Mouse (Mus musculus): ENCODE results near the gene Apobec4. TPM values are rescaled to one million over a fixed set of nuclear protein-coding genes. Genes with fewer than 3 reads are reported as not detected.

Gene Apobec4
- polyA plus RNA-seq, 1 experiment from 2014 or later: not detected

DNA sequence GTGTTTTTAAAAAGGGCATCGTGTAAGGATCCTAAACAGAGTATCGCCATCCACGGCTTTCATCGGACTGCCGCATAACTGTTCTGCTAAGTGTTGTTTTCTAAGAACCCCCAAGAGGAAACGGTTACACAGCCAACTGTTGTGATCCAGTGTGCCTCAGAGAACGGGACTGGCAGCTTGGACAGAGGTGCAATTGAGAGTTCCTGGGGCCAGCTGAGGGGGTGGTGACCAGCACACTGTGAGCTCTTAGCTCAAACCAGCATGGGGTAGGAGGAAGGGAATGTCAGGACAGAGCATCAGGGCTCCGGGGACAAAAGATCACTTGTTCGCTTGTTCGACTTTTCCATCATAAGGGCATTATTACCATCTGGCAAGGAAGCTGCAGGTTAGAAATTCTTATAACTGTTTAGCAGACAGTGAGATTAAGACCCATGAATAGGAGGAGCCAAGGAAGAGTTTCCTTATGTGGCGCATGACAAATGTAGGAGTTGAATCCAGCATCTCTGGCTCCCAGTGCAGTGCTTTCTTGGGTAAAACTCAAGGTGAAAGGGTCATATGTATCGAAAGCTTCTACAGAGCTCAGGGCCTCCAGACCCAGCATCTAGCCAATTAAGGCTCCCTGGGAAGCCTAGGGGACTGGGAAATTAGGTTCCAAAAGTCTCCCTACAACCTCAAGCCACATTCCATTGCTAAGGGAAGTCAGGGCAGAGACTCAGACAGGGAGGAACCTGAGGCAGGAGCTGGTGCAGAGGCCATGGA lies 42.6 kb downstream of the Apobec4 start:
- peak; percentile 62 for DNase-seq (ENCODE audit: low spot score)
- 0 out of 2 replicates have a peak, but pooled peaks have one; percentile 32 for ATAC-seq (ENCODE audit: insufficient read depth, low FRiP score, low TSS enrichment)
- peak overlapping the region; percentile 80 for H3K27ac ChIP-seq (ENCODE audit: low read depth, low read length)

DNA sequence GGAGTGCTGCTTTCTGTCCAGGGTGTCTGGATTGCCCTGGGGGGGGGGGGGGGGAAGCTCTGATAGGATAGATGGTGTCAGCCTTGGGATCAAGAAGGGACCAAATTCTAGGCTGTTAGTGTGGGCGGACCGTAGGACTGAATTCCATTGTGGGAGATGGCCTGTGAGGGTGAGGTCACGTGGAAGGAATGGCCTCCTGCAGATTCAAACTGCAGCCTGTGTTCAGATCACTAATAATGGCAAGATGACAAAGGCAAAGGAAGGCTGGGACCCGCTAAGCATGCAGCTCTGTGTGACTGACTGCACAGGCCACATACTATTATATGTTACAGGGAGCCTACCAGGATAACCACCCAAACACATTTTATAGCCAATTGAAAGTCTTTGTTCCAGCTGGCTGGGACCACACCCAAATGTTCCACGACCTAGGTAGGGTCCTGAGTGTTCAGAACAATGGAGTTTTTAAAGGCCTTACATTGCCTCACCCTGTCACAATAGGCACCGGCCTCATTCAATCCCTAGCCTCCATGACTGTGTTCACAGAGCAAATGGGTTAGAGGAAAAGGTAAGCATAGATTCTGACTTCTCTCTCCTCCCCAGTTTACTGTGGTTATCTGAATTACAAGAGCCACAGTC lies 43.3 kb downstream of the Apobec4 start:
- WGBS: 19% methylated on average over 6 of the region's 6 CpGs
- Histone ChIP-seq H3K9ac (ENCODE audit: low read length) (no peak overlapping the region), H3K4me3 (ENCODE audit: low read depth, low read length) (no peak overlapping the region), H3K4me1 (ENCODE audit: control insufficient read depth, insufficient read depth, low read length) (peaks cover 14% of the 10 kb centered on the region), H3K9me3 (ENCODE audit: control insufficient read depth, low read length) (no peaks in the 10 kb centered on the region), H3K27me3 (ENCODE audit: control insufficient read depth, insufficient read depth, low read length) (no peaks in the 10 kb centered on the region), H3K27ac (ENCODE audit: low read depth, low read length) (peak overlapping the region; percentile 80), H3K4me2 (ENCODE audit: low read depth) (no peak overlapping the region), H3K36me3 (ENCODE audit: control insufficient read depth, insufficient read depth, low read length) (no peaks in the 10 kb centered on the region)
- DNase-seq (ENCODE audit: low spot score) (peak; percentile 53), ATAC-seq (ENCODE audit: insufficient read depth, low FRiP score, low TSS enrichment) (0 out of 2 replicates have a peak, but pooled peaks have one; percentile 32)

More for the DNA sequence above, 42.6 kb downstream of the Apobec4 start:
- WGBS: 14% methylated on average over 12 of the region's 12 CpGs
- Histone ChIP-seq H3K9me3 (ENCODE audit: control insufficient read depth, low read length) (no peaks in the 10 kb centered on the region), H3K36me3 (ENCODE audit: control insufficient read depth, insufficient read depth, low read length) (no peaks in the 10 kb centered on the region), H3K4me1 (ENCODE audit: control insufficient read depth, insufficient read depth, low read length) (peaks cover 14% of the 10 kb centered on the region), H3K4me2 (ENCODE audit: low read depth) (no peak overlapping the region), H3K4me3 (ENCODE audit: low read depth, low read length) (no peak overlapping the region), H3K9ac (ENCODE audit: low read length) (no peak overlapping the region; the same call in 1 of the 2 replicates), H3K27me3 (ENCODE audit: control insufficient read depth, insufficient read depth, low read length) (no peaks in the 10 kb centered on the region)

DNA sequence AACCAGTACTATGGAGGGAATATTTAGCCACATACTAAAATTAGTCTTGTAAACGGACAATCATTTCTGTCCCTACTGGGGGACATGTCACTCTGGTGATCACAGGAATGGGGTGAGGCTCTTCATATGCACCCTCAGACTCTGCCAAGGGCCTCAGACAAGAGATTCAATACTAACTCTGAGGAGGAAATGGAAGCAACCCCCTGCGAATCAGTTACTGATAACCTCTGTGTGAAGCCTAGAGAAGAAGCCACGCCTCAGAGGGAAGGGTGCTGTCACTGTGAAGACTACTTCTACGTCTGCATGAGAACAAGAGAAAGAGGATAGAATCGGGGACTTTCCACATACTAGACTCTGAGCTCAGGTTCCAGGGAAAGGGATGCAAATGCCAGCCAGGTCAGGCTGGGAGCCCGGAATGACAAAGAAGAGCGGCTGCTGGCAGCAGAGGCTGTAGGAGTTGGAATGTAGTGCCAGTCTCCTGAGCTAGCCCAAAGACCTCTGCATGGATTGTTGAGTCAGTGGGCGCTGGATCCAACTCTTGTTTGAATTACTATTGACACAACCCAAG lies 45.4 kb downstream of the Apobec4 start:
- Histone ChIP-seq H3K27me3 (ENCODE audit: control insufficient read depth, insufficient read depth, low read length) (no peaks in the 10 kb centered on the region), H3K36me3 (ENCODE audit: control insufficient read depth, insufficient read depth, low read length) (no peaks in the 10 kb centered on the region), H3K4me1 (ENCODE audit: control insufficient read depth, insufficient read depth, low read length) (peaks cover 14% of the 10 kb centered on the region), H3K27ac (ENCODE audit: low read depth, low read length) (no peak overlapping the region), H3K9ac (ENCODE audit: low read length) (no peak overlapping the region), H3K9me3 (ENCODE audit: control insufficient read depth, low read length) (no peaks in the 10 kb centered on the region), H3K4me3 (ENCODE audit: low read depth, low read length) (no peak overlapping the region), H3K4me2 (ENCODE audit: low read depth) (no peak overlapping the region)
- ATAC-seq (ENCODE audit: insufficient read depth, low FRiP score, low TSS enrichment) (no peak), DNase-seq (ENCODE audit: low spot score) (no peak)
- WGBS: 74% methylated on average over 8 of the region's 8 CpGs

DNA sequence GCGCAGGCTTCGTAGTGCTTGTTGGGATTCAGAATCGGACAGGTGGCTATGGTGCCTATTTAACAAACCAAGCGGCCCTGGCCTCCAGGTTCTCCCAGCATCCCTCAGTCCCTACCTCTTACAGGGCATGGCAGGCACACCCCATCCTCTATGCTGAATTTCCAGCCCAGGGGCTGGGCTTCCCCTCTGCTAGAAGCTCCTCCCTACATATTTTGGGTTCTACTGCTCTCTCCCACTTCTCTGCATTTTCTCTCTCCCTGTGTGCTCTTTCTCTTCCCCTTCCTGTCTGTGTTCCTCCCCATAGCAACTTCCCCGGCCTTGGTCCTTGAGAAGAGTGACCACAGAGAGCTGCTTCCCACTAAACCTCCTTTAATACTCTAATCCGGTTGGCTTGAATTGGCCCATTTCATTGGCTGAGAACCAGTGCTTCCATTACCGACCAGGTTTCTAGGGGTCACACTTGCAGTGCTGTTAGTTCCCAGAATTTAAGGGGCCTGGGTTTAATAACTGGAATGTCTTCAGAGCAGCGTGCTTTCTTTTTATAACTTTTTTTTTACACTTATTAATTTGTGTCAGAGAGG lies 46.4 kb downstream of the Apobec4 start:
- no peak overlapping the region for H3K9ac ChIP-seq (ENCODE audit: low read length)
- no peak overlapping the region for H3K4me2 ChIP-seq (ENCODE audit: low read depth)
- peaks cover 11% of the 10 kb centered on the region for H3K4me1 ChIP-seq (ENCODE audit: control insufficient read depth, insufficient read depth, low read length)
- H3K36me3 ChIP-seq (ENCODE audit: control insufficient read depth, insufficient read depth, low read length): no peaks in the 10 kb centered on the region
- WGBS: 86% methylated on average over 8 of the region's 8 CpGs
- no peak overlapping the region for H3K4me3 ChIP-seq (ENCODE audit: low read depth, low read length)
- H3K27me3 ChIP-seq (ENCODE audit: control insufficient read depth, insufficient read depth, low read length): no peaks in the 10 kb centered on the region
- DNase-seq (ENCODE audit: low spot score) (no peak), ATAC-seq (ENCODE audit: insufficient read depth, low FRiP score, low TSS enrichment) (no peak)
- H3K27ac ChIP-seq (ENCODE audit: low read depth, low read length): no peak overlapping the region
- no peaks in the 10 kb centered on the region for H3K9me3 ChIP-seq (ENCODE audit: control insufficient read depth, low read length)

DNA sequence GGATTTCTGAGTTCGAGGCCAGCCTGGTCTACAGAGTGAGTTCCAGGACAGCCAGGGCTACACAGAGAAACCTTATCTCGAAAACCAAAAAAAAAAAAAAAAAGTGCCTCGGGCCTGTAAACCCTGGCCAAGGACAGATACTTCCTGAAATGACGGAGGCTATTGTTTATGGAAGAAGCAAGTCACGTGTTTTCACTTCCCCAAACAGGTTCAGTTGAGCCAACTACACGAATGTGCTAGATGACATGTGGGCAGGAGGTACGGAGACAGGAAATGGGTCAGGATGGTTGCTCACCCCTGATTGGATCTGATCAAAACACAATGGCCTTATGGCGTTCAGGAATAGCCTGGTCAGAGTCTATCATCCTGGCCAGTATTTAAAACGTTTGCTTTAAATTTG lies 47.8 kb downstream of the Apobec4 start:
- H3K27ac ChIP-seq (ENCODE audit: low read depth, low read length): no peak overlapping the region
- H3K4me3 ChIP-seq (ENCODE audit: low read depth, low read length): no peak overlapping the region
- no peak overlapping the region for H3K9ac ChIP-seq (ENCODE audit: low read length)
- H3K4me1 ChIP-seq (ENCODE audit: control insufficient read depth, insufficient read depth, low read length): peaks cover 5% of the 10 kb centered on the region; the same call in 1 of the 2 replicates
- no peaks in the 10 kb centered on the region for H3K9me3 ChIP-seq (ENCODE audit: control insufficient read depth, low read length)
- no peak overlapping the region for H3K4me2 ChIP-seq (ENCODE audit: low read depth)
- ATAC-seq (ENCODE audit: insufficient read depth, low FRiP score, low TSS enrichment) (no peak), DNase-seq (ENCODE audit: low spot score) (no peak)
- H3K36me3 ChIP-seq (ENCODE audit: control insufficient read depth, insufficient read depth, low read length): no peaks in the 10 kb centered on the region
- no peaks in the 10 kb centered on the region for H3K27me3 ChIP-seq (ENCODE audit: control insufficient read depth, insufficient read depth, low read length)
- WGBS: 87% methylated on average over 9 of the region's 9 CpGs

DNA sequence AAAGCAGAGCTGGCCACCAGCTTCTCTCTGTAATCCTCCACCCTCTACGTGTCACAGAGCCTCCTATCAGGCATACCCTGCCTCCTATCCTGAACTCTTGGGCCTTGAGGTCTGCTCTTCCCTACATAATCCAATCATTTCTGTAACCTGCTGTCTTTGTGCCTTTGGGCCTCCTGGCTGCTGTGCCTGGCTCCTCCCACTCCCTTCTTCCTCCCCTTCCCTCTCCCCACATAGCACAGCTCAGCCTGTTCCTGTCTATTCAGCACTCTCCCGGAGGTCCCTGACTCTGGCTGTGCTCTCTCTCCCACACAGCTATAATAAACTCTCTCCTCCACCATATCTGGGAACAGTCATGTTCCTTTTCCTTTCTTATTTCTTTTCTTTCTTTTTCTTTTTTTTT lies 49.5 kb downstream of the Apobec4 start, which contains the start of gene Ncf2:
Gene Ncf2, plus strand, starts transcription at position 298 of the 400 bp plus-strand sequence.
- H3K4me2 ChIP-seq (ENCODE audit: low read depth): no peak within 1 kb of the TSS
- no peak within 1 kb of the TSS for H3K4me3 ChIP-seq (ENCODE audit: low read depth, low read length)
- 11% methylated on average over 2 of the region's 2 CpGs for WGBS
- H3K27me3 ChIP-seq (ENCODE audit: control insufficient read depth, insufficient read depth, low read length): no peaks in the 10 kb centered on the region
- no peak within 1 kb of the TSS for H3K27ac ChIP-seq (ENCODE audit: low read depth, low read length)
- no peaks in the 10 kb centered on the region for H3K36me3 ChIP-seq (ENCODE audit: control insufficient read depth, insufficient read depth, low read length)
- ATAC-seq (ENCODE audit: insufficient read depth, low FRiP score, low TSS enrichment) (no peak), DNase-seq (ENCODE audit: low spot score) (no peak)
- no peaks in the 10 kb centered on the region for H3K9me3 ChIP-seq (ENCODE audit: control insufficient read depth, low read length)
- H3K9ac ChIP-seq (ENCODE audit: low read length): no peak within 1 kb of the TSS
- no peaks in the 10 kb centered on the region for H3K4me1 ChIP-seq (ENCODE audit: control insufficient read depth, insufficient read depth, low read length)

DNA sequence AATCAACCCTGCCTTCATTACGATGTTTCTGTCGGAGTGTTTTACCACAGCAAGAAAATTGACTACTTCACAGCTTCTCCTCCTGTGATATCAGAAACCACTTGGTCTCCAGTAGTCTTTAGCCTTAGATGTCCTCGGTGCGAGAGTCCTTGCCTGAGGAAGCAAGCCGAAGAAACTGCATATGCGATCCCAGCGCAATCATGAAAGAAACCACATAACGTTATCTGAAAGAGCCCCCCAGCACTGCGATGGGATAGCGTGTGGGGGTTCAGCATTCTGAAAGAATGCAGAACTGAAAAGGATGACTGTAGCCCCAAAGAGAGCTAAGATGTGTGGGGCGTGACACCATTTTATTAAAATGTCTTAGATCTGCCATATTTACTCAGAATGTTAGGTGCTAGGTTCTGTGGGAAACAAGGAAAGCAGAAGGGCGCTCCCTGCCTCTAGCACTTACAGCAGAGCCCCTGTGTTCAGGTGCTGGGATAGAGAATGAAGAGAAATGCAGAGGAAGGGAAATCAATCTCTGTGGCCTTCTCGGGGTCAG lies 50.4 kb downstream of the Apobec4 start:
- Histone ChIP-seq H3K4me2 (ENCODE audit: low read depth) (no peak overlapping the region), H3K27me3 (ENCODE audit: control insufficient read depth, insufficient read depth, low read length) (no peaks in the 10 kb centered on the region), H3K4me1 (ENCODE audit: control insufficient read depth, insufficient read depth, low read length) (no peaks in the 10 kb centered on the region), H3K36me3 (ENCODE audit: control insufficient read depth, insufficient read depth, low read length) (no peaks in the 10 kb centered on the region), H3K9ac (ENCODE audit: low read length) (no peak overlapping the region), H3K27ac (ENCODE audit: low read depth, low read length) (no peak overlapping the region), H3K9me3 (ENCODE audit: control insufficient read depth, low read length) (no peaks in the 10 kb centered on the region), H3K4me3 (ENCODE audit: low read depth, low read length) (no peak overlapping the region)
- no peak for DNase-seq (ENCODE audit: low spot score)
- WGBS: 84% methylated on average over 13 of the region's 13 CpGs
- no peak for ATAC-seq (ENCODE audit: insufficient read depth, low FRiP score, low TSS enrichment)

DNA sequence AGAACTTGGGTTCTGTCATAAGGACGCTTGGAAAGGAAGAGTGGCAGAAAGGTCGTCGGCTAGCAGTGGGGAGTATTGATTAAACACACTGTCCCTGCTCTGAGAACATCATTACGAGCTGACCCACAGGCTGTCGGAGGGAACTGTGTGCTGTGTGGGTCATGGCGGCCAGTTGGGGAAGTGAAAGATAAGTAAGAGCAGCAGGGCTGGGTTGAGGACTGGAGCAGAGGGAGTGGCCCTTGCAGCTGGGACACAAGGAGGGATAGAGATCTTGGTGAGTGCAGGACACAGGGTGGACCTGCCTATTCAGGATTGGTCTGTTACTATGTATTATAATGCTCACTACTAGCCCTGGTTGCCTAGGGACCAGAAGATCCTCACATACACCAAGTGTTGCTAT lies 54.6 kb downstream of the Apobec4 start:
- H3K4me1 ChIP-seq (ENCODE audit: control insufficient read depth, insufficient read depth, low read length): no peaks in the 10 kb centered on the region
- no peaks in the 10 kb centered on the region for H3K27me3 ChIP-seq (ENCODE audit: control insufficient read depth, insufficient read depth, low read length)
- 88% methylated on average over 6 of the region's 6 CpGs for WGBS
- no peak overlapping the region for H3K9ac ChIP-seq (ENCODE audit: low read length)
- ATAC-seq (ENCODE audit: insufficient read depth, low FRiP score, low TSS enrichment) (no peak), DNase-seq (ENCODE audit: low spot score) (no peak)
- H3K27ac ChIP-seq (ENCODE audit: low read depth, low read length): no peak overlapping the region
- no peak overlapping the region for H3K4me3 ChIP-seq (ENCODE audit: low read depth, low read length)
- H3K9me3 ChIP-seq (ENCODE audit: control insufficient read depth, low read length): no peaks in the 10 kb centered on the region
- H3K36me3 ChIP-seq (ENCODE audit: control insufficient read depth, insufficient read depth, low read length): no peaks in the 10 kb centered on the region
- no peak overlapping the region for H3K4me2 ChIP-seq (ENCODE audit: low read depth)

Data from neural tube, embryonic 11.5 days (tissue).